Mouse (Mus musculus) heart, adult 11 months (tissue): ENCODE measurements around the gene Ang4.
"Not testable (repeated sequence)": the region's sequence is repeated elsewhere in the genome, so short reads cannot be mapped to it uniquely, and the experiment has no call there.

ENCODE experiments used
- DNase-seq: peaks from one replicate; pipeline ENCODE4 v3.0.0; 2022

Gene Ang4

GRCm38 (mm10) chr14:51773490-51773889 is at the start of gene Ang4:
Gene Ang4 (minus strand): TSS chr14:51773590.
- no peak for DNase-seq

- DNase-seq, result no peak
Observed at GRCm38 (mm10) chr14:51799746-51800145, 26.4 kb upstream of the Ang4 start, which contains the start of gene AY358078. Gene AY358078 (plus strand): TSS chr14:51800046.

GRCm38 (mm10) chr14:51794106-51794505 is 20.7 kb upstream of the Ang4 start:
- DNase-seq, result no peak

- no peak for DNase-seq
Observed at GRCm38 (mm10) chr14:51789196-51789595, 15.8 kb upstream of the Ang4 start.

GRCm38 (mm10) chr14:51787061-51787460 is 13.7 kb upstream of the Ang4 start:
- DNase-seq, result peak; percentile 49

GRCm38 (mm10) chr14:51786335-51786734 is 12.9 kb upstream of the Ang4 start:
- peak; percentile 75 for DNase-seq

- no peak for DNase-seq
Observed at GRCm38 (mm10) chr14:51778865-51779481, 5.6 kb upstream of the Ang4 start.

GRCm38 (mm10) chr14:51777791-51778190 is 4.4 kb upstream of the Ang4 start:
- DNase-seq, result no peak

- DNase-seq, result not testable (repeated sequence)
Observed at GRCm38 (mm10) chr14:51771378-51771777, 2.0 kb downstream of the Ang4 start.

- no peak for DNase-seq
Observed at GRCm38 (mm10) chr14:51755944-51756343, 17.4 kb downstream of the Ang4 start.

GRCm38 (mm10) chr14:51740347-51741170 is 32.8 kb downstream of the Ang4 start:
- DNase-seq, result no peak

- DNase-seq, result peak; percentile 86
Observed at GRCm38 (mm10) chr14:51739150-51739993, 34.0 kb downstream of the Ang4 start.

GRCm38 (mm10) chr14:51738411-51739149 is 34.8 kb downstream of the Ang4 start:
- peak; percentile 82 for DNase-seq

GRCm38 (mm10) chr14:51737967-51738366 is 35.4 kb downstream of the Ang4 start:
- no peak for DNase-seq

GRCm38 (mm10) chr14:51717083-51717482 is 56.3 kb downstream of the Ang4 start, which contains the start of gene Gm5800:
Gene Gm5800 (minus strand): TSS chr14:51717183.
- no peak for DNase-seq
